ENCODE assay signal across 9 mouse cellular contexts in genomic region chr10:41684548-41684996, GRCm38 (mm10). TPM values are rescaled to one million over a fixed set of nuclear protein-coding genes. Genes with fewer than 3 reads are reported as not detected.
DNase-seq lines count a peak whose midpoint lies in the region; ATAC-seq and TF ChIP-seq lines count a peak whose summit lies in the region.
"Had no signal": no experiment of that assay in that cellular context is flagged by ENCODE, and none has a peak within 500 bp of the region (broad histone marks: within the 10 kb centered on the region; RNA-seq: fewer than 3 reads in every experiment).

No protein-coding gene starts in this region.

- no peaks in the 10 kb centered on the region for H3K36me3 ChIP-seq in CH12.LX (replicated peaks in 1 of 2; ENCODE audit: control insufficient read depth in 1 of 2, insufficient read depth in 1 of 2, low read length in 1 of 2)
- H3K36me3 ChIP-seq in ES-Bruce4 (ENCODE audit: control insufficient read depth, insufficient read depth, low read length, poor library complexity, severe bottlenecking) = no peaks in the 10 kb centered on the region
- no peaks in the 10 kb centered on the region for H3K36me3 ChIP-seq in heart, postnatal 0 days (replicated peaks; ENCODE audit: control insufficient read depth, insufficient read depth, low read length)
- no peaks in the 10 kb centered on the region for H3K36me3 ChIP-seq in limb, embryonic 10.5 days
- H3K36me3 ChIP-seq in midbrain, embryonic 15.5 days (replicated peaks) = no peaks in the 10 kb centered on the region

- no peak overlapping the region for H3K9ac ChIP-seq in CH12.LX (ENCODE audit: insufficient read depth, low read depth)
- 0 out of 2 replicates have a peak overlapping the region, but pooled peaks have one; percentile 5 for H3K9ac ChIP-seq in ES-Bruce4 (ENCODE audit: low read depth, poor library complexity, severe bottlenecking)
- H3K9ac ChIP-seq in heart, postnatal 0 days (replicated peaks; ENCODE audit: low read depth, low read length) = 0 out of 2 replicates have a peak overlapping the region, but pooled peaks have one; percentile 37
- no peak overlapping the region for H3K9ac ChIP-seq in midbrain, embryonic 15.5 days

- no peak for TF ChIP-seq POLR2A in CH12.LX (IDR thresholded peaks at IDR 0.05; ENCODE audit: low read depth, low read length)
- TF ChIP-seq POLR2A in ES-Bruce4 (IDR thresholded peaks at IDR 0.05; ENCODE audit: insufficient read depth, low read length) = no peak

- in situ Hi-C loops in CH12.LX (cut with MboI; ENCODE audit: low pct_ligation_motif_present, low pct_unique_long_range_greater_than_20kb, low sequenced_read_pairs) = loop anchor here (5.0 to 25.0 kb wide), 2 partner anchors 167 to 272 kb away; partner anchors contain the start of gene Cd164

- WGBS in heart, postnatal 0 days = under 1% methylated on average over 21 of the region's 21 CpGs
- 4% methylated on average over 21 of the region's 21 CpGs for WGBS in limb, embryonic 10.5 days
- WGBS in midbrain, embryonic 15.5 days = 8% methylated on average over 21 of the region's 21 CpGs

- dilution Hi-C loops in CH12.LX (cut with MboI; ENCODE audit: extremely low pct_ligation_motif_present, extremely low pct_unique_long_range_greater_than_20kb, low sequenced_read_pairs) = no loop called here

- H3K27me3 ChIP-seq in CH12.LX (replicated peaks) (no peaks in the 10 kb centered on the region), ES-Bruce4 (ENCODE audit: control insufficient read depth, insufficient read depth, low read length, poor library complexity, severe bottlenecking) (no peaks in the 10 kb centered on the region)
- H3K27me3 ChIP-seq in heart, postnatal 0 days (ENCODE audit: control insufficient read depth, insufficient read depth, low read length) = no peaks in the 10 kb centered on the region
- peaks cover 12% of the 10 kb centered on the region for H3K27me3 ChIP-seq in limb, embryonic 10.5 days (ENCODE audit: low read depth, poor library complexity, severe bottlenecking)
- peaks cover 9% of the 10 kb centered on the region; the same call in 1 of the 2 replicates for H3K27me3 ChIP-seq in midbrain, embryonic 15.5 days (replicated peaks)

- H3K4me1 ChIP-seq in CH12.LX (ENCODE audit: control insufficient read depth in 1 of 2, insufficient read depth in 2 of 2) (peaks cover 0 to 5% of the 10 kb centered on the region in 2 experiments; a peak in 2 of 4 replicates), ES-Bruce4 (ENCODE audit: control insufficient read depth, insufficient read depth, low read length) (no peaks in the 10 kb centered on the region)
- H3K4me1 ChIP-seq in heart, postnatal 0 days (ENCODE audit: control insufficient read depth, insufficient read depth) = no peaks in the 10 kb centered on the region; the same call in 1 of the 2 replicates
- peaks cover 7% of the 10 kb centered on the region; the same call in 1 of the 2 replicates for H3K4me1 ChIP-seq in limb, embryonic 10.5 days
- 0 out of 2 replicates have a peak, but pooled peaks cover 6% of the 10 kb centered on the region for H3K4me1 ChIP-seq in midbrain, embryonic 15.5 days

- H3K79me2 ChIP-seq in CH12.LX (replicated peaks; ENCODE audit: control insufficient read depth, extremely low read depth, insufficient read depth, poor library complexity, severe bottlenecking) = no peaks in the 10 kb centered on the region

- H3K4me2 ChIP-seq in CH12.LX (ENCODE audit: insufficient read depth, low read depth, poor library complexity, severe bottlenecking) = peak overlapping the region; percentile 31; the same call in 1 of the 2 replicates
- peak overlapping the region; percentile 45 for H3K4me2 ChIP-seq in heart, postnatal 0 days (ENCODE audit: low read depth, low read length)
- H3K4me2 ChIP-seq in midbrain, embryonic 15.5 days = peak overlapping the region; percentile 10; the same call in 1 of the 2 replicates

- H3K4me3 ChIP-seq in CH12.LX (replicated peaks in 1 of 3; ENCODE audit: low read depth in 2 of 3, low read length in 2 of 3, poor library complexity in 1 of 3) (no peak overlapping the region), ES-Bruce4 (ENCODE audit: low read depth, low read length) (0 out of 2 replicates have a peak overlapping the region, but pooled peaks have one; percentile 5)
- peak overlapping the region; percentile 14; the same call in 1 of the 2 replicates for H3K4me3 ChIP-seq in heart, postnatal 0 days (ENCODE audit: low read depth, low read length)
- peak overlapping the region; percentile 42 for H3K4me3 ChIP-seq in limb, embryonic 10.5 days
- H3K4me3 ChIP-seq in midbrain, embryonic 15.5 days = no peak overlapping the region
- H3K4me3 ChIP-seq: erythroblast, embryonic 14.5 days had no signal

- no peak overlapping the region for H3K27ac ChIP-seq in CH12.LX (ENCODE audit: insufficient read depth, low read depth)
- no peak overlapping the region for H3K27ac ChIP-seq in ES-Bruce4 (ENCODE audit: insufficient read depth, low read length)
- H3K27ac ChIP-seq in heart, postnatal 0 days (ENCODE audit: low read depth) = no peak overlapping the region
- H3K27ac ChIP-seq in limb, embryonic 10.5 days = peak overlapping the region; percentile 39; the same call in 1 of the 2 replicates
- no peak overlapping the region for H3K27ac ChIP-seq in midbrain, embryonic 15.5 days

- no peak for DNase-seq in CH12.LX (ENCODE audit: extremely low read depth)
- peak; percentile 21 for DNase-seq in heart, postnatal 0 days (ENCODE audit: low spot score)
- DNase-seq in limb, embryonic 10.5 days (ENCODE audit: low spot score) = peak; percentile 59
- no peak for DNase-seq in layer of hippocampus, adult 9-10 months (ENCODE audit: low spot score)
- DNase-seq in frontal cortex, postnatal 36 days (ENCODE audit: low spot score in 2 of 2) = no peak

- no peak for TF ChIP-seq RAD21 in CH12.LX (IDR thresholded peaks at IDR 0.05; ENCODE audit: low read depth, low read length)

- TF ChIP-seq CTCF in CH12.LX (conservative IDR thresholded peaks at IDR 0.05 in 1 of 2, IDR thresholded peaks at IDR 0.05 in 1 of 2; ENCODE audit: low read depth in 2 of 2, low read length in 2 of 2) (no peak), ES-Bruce4 (IDR thresholded peaks at IDR 0.05; ENCODE audit: low read depth, low read length) (no peak)
- peak; percentile 8; the same call in 1 of the 2 replicates for TF ChIP-seq CTCF in heart, postnatal 0 days (IDR thresholded peaks at IDR 0.05; ENCODE audit: low read depth)

- ATAC-seq in heart, postnatal 0 days (ENCODE audit: insufficient read depth, low read depth) = peak; percentile 34; the same call in 1 of the 2 replicates
- ATAC-seq in midbrain, embryonic 15.5 days (replicated peaks) = no peak
- ATAC-seq in monocyte, adult 5-6 weeks (replicated peaks; ENCODE audit: insufficient number of reproducible peaks, low FRiP score, low TSS enrichment, poor library complexity, severe bottlenecking) = no peak

- H3K9me3 ChIP-seq in CH12.LX (replicated peaks; ENCODE audit: low read length) = peaks cover 5% of the 10 kb centered on the region
- H3K9me3 ChIP-seq in ES-Bruce4 (replicated peaks; ENCODE audit: control insufficient read depth, insufficient read depth, low read length, poor library complexity, severe bottlenecking) = no peaks in the 10 kb centered on the region
- H3K9me3 ChIP-seq in heart, postnatal 0 days (replicated peaks; ENCODE audit: control insufficient read depth, low read length) = no peaks in the 10 kb centered on the region
- no peaks in the 10 kb centered on the region for H3K9me3 ChIP-seq in limb, embryonic 10.5 days (replicated peaks)
- no peaks in the 10 kb centered on the region for H3K9me3 ChIP-seq in midbrain, embryonic 15.5 days

- TF ChIP-seq EP300 in CH12.LX (IDR thresholded peaks at IDR 0.05; ENCODE audit: low read length) = no peak
- no peak for TF ChIP-seq EP300 in ES-Bruce4 (IDR thresholded peaks at IDR 0.05; ENCODE audit: insufficient read depth, low read depth, low read length)
- no peak for TF ChIP-seq EP300 in heart, postnatal 0 days (IDR thresholded peaks at IDR 0.05; ENCODE audit: low read depth)

TF ChIP-seq in CH12.LX, 34 proteins besides CTCF, POLR2A, EP300 and RAD21:
- no peak for TF ChIP-seq HCFC1 (IDR thresholded peaks at IDR 0.05; ENCODE audit: low read depth, low read length)
- TF ChIP-seq MAFK (IDR thresholded peaks at IDR 0.05; ENCODE audit: insufficient replicate concordance, low read length) = no peak
- no peak for TF ChIP-seq TCF12 (IDR thresholded peaks at IDR 0.05; ENCODE audit: low read depth, low read length)
- no peak for TF ChIP-seq BHLHE40 (IDR thresholded peaks at IDR 0.05; ENCODE audit: low read depth, low read length)
- TF ChIP-seq CHD1 (IDR thresholded peaks at IDR 0.05; ENCODE audit: low read depth, low read length) = no peak
- TF ChIP-seq E2F4 (IDR thresholded peaks at IDR 0.05; ENCODE audit: insufficient replicate concordance, low read depth, low read length) = no peak

RNA-seq across cellular contexts. Expression of gene Ccdc162, which starts 31.9 kb away (rescaled TPM):
- 0.59 and 0.64 TPM in 2 replicates for total RNA-seq in CH12.LX (2012; rRNA removed)
- 1.3 and 1.5 TPM in 2 replicates for total RNA-seq in CH12.LX (2014; rRNA removed)
- 1.1 and 1.3 TPM in 2 replicates for polyA plus RNA-seq in CH12.LX (2012; ENCODE audit: insufficient read length, low read depth)
- 3.5 and 5.1 TPM in 2 replicates for polyA plus RNA-seq in ES-Bruce4 (2011; ENCODE audit: insufficient read depth, insufficient read length, low read depth, missing spikeins)
- 1.5 TPM in 1 of 2 replicates, not detected in the other for total RNA-seq in heart, postnatal 0 days (2014; rRNA removed; ENCODE audit: low replicate concordance)
- 0.16 and 0.36 TPM in 2 replicates for polyA plus RNA-seq in heart, postnatal 0 days (2015; fragmentation: Nextera tagmentation; extraction: Ambion mirVana)
- 0.38 and 0.41 TPM in 2 replicates for polyA plus RNA-seq in limb, embryonic 10.5 days (2016; fragmentation: Nextera tagmentation; extraction: Ambion mirVana)
- 0.52 and 0.77 TPM in 2 replicates for polyA plus RNA-seq in midbrain, embryonic 15.5 days (2015; fragmentation: Nextera tagmentation; extraction: Ambion mirVana)
- 0.78 TPM in 1 of 3 replicates, not detected in the others for total RNA-seq in monocyte, adult 5-6 weeks (2017)
- polyA plus RNA-seq: erythroblast, embryonic 14.5 days had no signal

Comparison
In these comparisons a context has a peak if more than half of its experiments do, and no peak if none do; other contexts are left out.
1. DNase-seq: peak in heart, postnatal 0 days (single experiment) and limb, embryonic 10.5 days (single experiment); none in CH12.LX (single experiment), layer of hippocampus, adult 9-10 months (single experiment) and frontal cortex, postnatal 36 days (0 of 2).
2. H3K4me3 ChIP-seq: peak in ES-Bruce4 (single experiment), heart, postnatal 0 days (single experiment) and limb, embryonic 10.5 days (single experiment); none in CH12.LX (0 of 3) and midbrain, embryonic 15.5 days (single experiment).
3. H3K9ac ChIP-seq: peak in ES-Bruce4 (single experiment) and heart, postnatal 0 days (single experiment); none in CH12.LX (single experiment) and midbrain, embryonic 15.5 days (single experiment).
4. Peak in every context shown above with its lines, with median percentiles within 50 percentile points of each other: H3K4me2 ChIP-seq.